Mouse (Mus musculus) midbrain, embryonic 14.5 days (tissue): ENCODE measurements around the gene Trp53. TPM values are rescaled to one million over a fixed set of nuclear protein-coding genes. Genes with fewer than 3 reads are reported as not detected.

Experiments
- ATAC-seq: fragments of 200-750 bp; cut with Nextera tagmentation; 2 replicates; pipeline ENCODE4 v1.8.0; 2017; ENCODE audit warnings: moderate number of reproducible peaks, moderate library complexity; ENCODE audit not compliant: low FRiP score, low TSS enrichment
- DNase-seq: peaks from one replicate; pipeline ENCODE4 v3.0.0-alpha.2; 2015
- H3K27ac ChIP-seq: fragments of 300-500 bp; sonication (generic); replicated peaks from 2 replicates; pipeline ENCODE4 v1.5.1; 2014; ENCODE audit warnings: mild to moderate bottlenecking, low read depth, low read length, moderate library complexity
- H3K27me3 ChIP-seq: fragments of 300-500 bp; sonication (generic); 2 replicates; pipeline ENCODE4 v1.6.1; 2014; ENCODE audit warnings: low read length, control low read depth, mixed read lengths; ENCODE audit not compliant: control insufficient read depth, insufficient read depth
- H3K36me3 ChIP-seq: fragments of 300-500 bp; sonication (generic); 2 replicates; pipeline ENCODE4 v1.6.1; 2014; ENCODE audit warnings: low read length, control low read depth; ENCODE audit not compliant: control insufficient read depth, insufficient read depth
- H3K4me1 ChIP-seq: fragments of 300-500 bp; sonication (generic); 2 replicates; pipeline ENCODE4 v1.6.1; 2014; ENCODE audit warnings: mild to moderate bottlenecking, antibody characterized with exemption, low read length, control low read depth; ENCODE audit not compliant: control insufficient read depth, insufficient read depth
- H3K4me2 ChIP-seq: fragments of 300-500 bp; sonication (generic); 2 replicates; pipeline ENCODE4 v1.6.1; 2014; ENCODE audit warnings: mild to moderate bottlenecking, low read length, moderate library complexity
- H3K4me3 ChIP-seq: fragments of 300-500 bp; sonication (generic); replicated peaks from 2 replicates; pipeline ENCODE4 v1.5.1; 2014; ENCODE audit warnings: low read depth, low read length
- H3K9ac ChIP-seq: fragments of 300-500 bp; sonication (generic); replicated peaks from 2 replicates; pipeline ENCODE4 v1.6.1; 2014; ENCODE audit warnings: mild to moderate bottlenecking, low read length, moderate library complexity
- H3K9me3 ChIP-seq: fragments of 300-500 bp; sonication (generic); 2 replicates; pipeline ENCODE4 v1.6.1; 2016; ENCODE audit warnings: low read length, control low read depth, mixed read lengths; ENCODE audit not compliant: control insufficient read depth
- WGBS: fragments of 180-500 bp; shearing (Covaris S2); extraction: QIAGEN DNeasy Blood & Tissue Kit; methylation state at CpG from one replicate; pipeline ENCODE4 v1.1.7; 2014; 5-methylcytosine and 5-hydroxymethylcytosine counted together
- polyA plus RNA-seq: library from polyadenylated mRNA; unstranded; fragments of >200 nt; fragmentation: Nextera tagmentation; extraction: Ambion mirVana; gene quantifications from 2 replicates; pipeline ENCODE4 v1.2.1, GENCODE M21; 2014

The Trp53 gene
- polyA plus RNA-seq, 1 experiment from 2014 or later, result 69.2 TPM

GRCm38 (mm10) chr11:69584937-69585336 lies 4.8 kb downstream of the Trp53 start:
- DNase-seq (no peak), ATAC-seq (no peak)
- Histone ChIP-seq H3K4me1 (0 out of 2 replicates have a peak, but pooled peaks cover 6% of the 10 kb centered on the region), H3K9me3 (no peaks in the 10 kb centered on the region), H3K36me3 (peaks cover 30% of the 10 kb centered on the region), H3K9ac (no peak overlapping the region), H3K4me3 (no peak overlapping the region), H3K27ac (no peak overlapping the region), H3K27me3 (no peaks in the 10 kb centered on the region), H3K4me2 (no peak overlapping the region)
- WGBS, result 96% methylated on average over 13 of the region's 13 CpGs

- H3K36me3 ChIP-seq, result peaks cover 39% of the 10 kb centered on the region
- no peak for DNase-seq
- no peak overlapping the region for H3K27ac ChIP-seq
- ATAC-seq, result no peak
- no peak overlapping the region for H3K9ac ChIP-seq
- WGBS, result 83% methylated on average over 7 of the region's 7 CpGs
- no peaks in the 10 kb centered on the region for H3K27me3 ChIP-seq
- H3K4me1 ChIP-seq, result 0 out of 2 replicates have a peak, but pooled peaks cover 6% of the 10 kb centered on the region
- no peak overlapping the region for H3K4me2 ChIP-seq
- no peaks in the 10 kb centered on the region for H3K9me3 ChIP-seq
- no peak overlapping the region for H3K4me3 ChIP-seq
Observed at GRCm38 (mm10) chr11:69585718-69586325, 5.7 kb downstream of the Trp53 start.

GRCm38 (mm10) chr11:69589207-69589834 lies 9.2 kb downstream of the Trp53 start:
- H3K9ac ChIP-seq, result no peak overlapping the region
- H3K27me3 ChIP-seq, result no peaks in the 10 kb centered on the region
- no peak overlapping the region for H3K27ac ChIP-seq
- no peak overlapping the region for H3K4me3 ChIP-seq
- H3K4me2 ChIP-seq, result no peak overlapping the region
- H3K9me3 ChIP-seq, result no peaks in the 10 kb centered on the region
- H3K36me3 ChIP-seq, result peaks cover 49% of the 10 kb centered on the region
- WGBS, result 96% methylated on average over 22 of the region's 22 CpGs
- DNase-seq (no peak), ATAC-seq (no peak)
- no peaks in the 10 kb centered on the region for H3K4me1 ChIP-seq

- WGBS, result 95% methylated on average over 8 of the region's 8 CpGs
- Histone ChIP-seq H3K27ac (no peak overlapping the region), H3K9me3 (no peaks in the 10 kb centered on the region), H3K4me1 (no peaks in the 10 kb centered on the region), H3K36me3 (peaks cover 51% of the 10 kb centered on the region), H3K9ac (no peak overlapping the region), H3K4me2 (no peak overlapping the region), H3K27me3 (no peaks in the 10 kb centered on the region), H3K4me3 (no peak overlapping the region)
- DNase-seq (no peak), ATAC-seq (no peak)
Observed at GRCm38 (mm10) chr11:69590622-69591021, 10.5 kb downstream of the Trp53 start.

- no peak for DNase-seq
- Histone ChIP-seq H3K4me2 (no peak overlapping the region), H3K36me3 (peaks cover 51% of the 10 kb centered on the region), H3K4me3 (no peak overlapping the region), H3K9me3 (no peaks in the 10 kb centered on the region), H3K27ac (no peak overlapping the region), H3K9ac (no peak overlapping the region), H3K27me3 (no peaks in the 10 kb centered on the region), H3K4me1 (no peaks in the 10 kb centered on the region)
- 88% methylated on average over 3 of the region's 3 CpGs for WGBS
- no peak for ATAC-seq
Observed at GRCm38 (mm10) chr11:69591424-69591823, 11.3 kb downstream of the Trp53 start.

GRCm38 (mm10) chr11:69591899-69592637 lies 11.9 kb downstream of the Trp53 start:
- Histone ChIP-seq H3K27ac (0 out of 2 replicates have a peak overlapping the region, but pooled peaks have one; percentile 26), H3K9me3 (no peaks in the 10 kb centered on the region), H3K4me1 (no peaks in the 10 kb centered on the region), H3K36me3 (peaks cover 49% of the 10 kb centered on the region), H3K9ac (no peak overlapping the region), H3K4me3 (no peak overlapping the region), H3K27me3 (no peaks in the 10 kb centered on the region), H3K4me2 (no peak overlapping the region)
- WGBS, result 62% methylated on average over 7 of the region's 7 CpGs
- no peak for ATAC-seq
- DNase-seq, result peak; percentile 61

- Histone ChIP-seq H3K27me3 (no peaks in the 10 kb centered on the region), H3K27ac (no peak overlapping the region), H3K4me2 (no peak overlapping the region), H3K9ac (no peak overlapping the region), H3K9me3 (no peaks in the 10 kb centered on the region), H3K4me1 (no peaks in the 10 kb centered on the region), H3K4me3 (no peak overlapping the region), H3K36me3 (peaks cover 42% of the 10 kb centered on the region)
- WGBS, result 93% methylated on average over 4 of the region's 4 CpGs
- DNase-seq, result no peak
- ATAC-seq, result no peak
Observed at GRCm38 (mm10) chr11:69592799-69593198, 12.6 kb downstream of the Trp53 start.

- H3K4me3 ChIP-seq, result no peak overlapping the region
- no peaks in the 10 kb centered on the region for H3K9me3 ChIP-seq
- no peak overlapping the region for H3K27ac ChIP-seq
- no peaks in the 10 kb centered on the region for H3K4me1 ChIP-seq
- no peak overlapping the region for H3K4me2 ChIP-seq
- H3K27me3 ChIP-seq, result no peaks in the 10 kb centered on the region
- ATAC-seq (no peak), DNase-seq (no peak)
- H3K9ac ChIP-seq, result no peak overlapping the region
- H3K36me3 ChIP-seq, result peaks cover 24% of the 10 kb centered on the region
- WGBS, result 98% methylated on average over 6 of the region's 6 CpGs
Observed at GRCm38 (mm10) chr11:69594853-69595252, 14.7 kb downstream of the Trp53 start.
